Comparison of ENCODE assay signal across 15 mouse cellular contexts in genomic region chr7:135521755-135522512, GRCm38 (mm10). TPM values are rescaled to one million over a fixed set of nuclear protein-coding genes. Genes with fewer than 3 reads are reported as not detected.
DNase-seq lines count a peak whose midpoint lies in the region; ATAC-seq and TF ChIP-seq lines count a peak whose summit lies in the region.
"Had no signal": no experiment of that assay in that cellular context is flagged by ENCODE, and none has a peak within 500 bp of the region (broad histone marks: within the 10 kb centered on the region; RNA-seq: fewer than 3 reads in every experiment).

No protein-coding gene starts in this region.

- TF ChIP-seq CTCF in liver, adult 2 months (IDR thresholded peaks at IDR 0.05; ENCODE audit: low read depth, low read length), result no peak
- TF ChIP-seq CTCF in liver, postnatal 0 days (IDR thresholded peaks at IDR 0.05; ENCODE audit: low read depth), result no peak
- TF ChIP-seq CTCF in layer of hippocampus, adult 2 months (conservative IDR thresholded peaks at IDR 0.05), result no peak

- no peak overlapping the region for H3K27ac ChIP-seq in liver, adult 2 months (replicated peaks; ENCODE audit: insufficient read depth, low read depth, low read length)
- no peak overlapping the region for H3K27ac ChIP-seq in liver, embryonic 11.5 days (ENCODE audit: low read depth, low read length)
- H3K27ac ChIP-seq in intestine, embryonic 14.5 days (ENCODE audit: low read depth), result no peak overlapping the region
- peak overlapping the region; percentile 48 for H3K27ac ChIP-seq in kidney, embryonic 16.5 days (ENCODE audit: low read length)
- H3K27ac ChIP-seq in liver, postnatal 0 days (ENCODE audit: low read depth), result no peak overlapping the region
- H3K27ac ChIP-seq in layer of hippocampus, adult 2 months, result no peak overlapping the region
- H3K27ac ChIP-seq: hindbrain, embryonic 13.5 days; limb, embryonic 13.5 days had no signal

- no peak overlapping the region for H3K9ac ChIP-seq in liver, adult 2 months (ENCODE audit: low read depth, low read length)
- H3K9ac ChIP-seq in liver, embryonic 11.5 days (ENCODE audit: low read depth, low read length), result no peak overlapping the region
- H3K9ac ChIP-seq in intestine, embryonic 14.5 days (ENCODE audit: low read length), result no peak overlapping the region
- no peak overlapping the region for H3K9ac ChIP-seq in kidney, embryonic 16.5 days (replicated peaks; ENCODE audit: low read length)
- no peak overlapping the region for H3K9ac ChIP-seq in liver, postnatal 0 days (replicated peaks)
- H3K9ac ChIP-seq: heart, embryonic 12.5 days; hindbrain, embryonic 13.5 days; limb, embryonic 13.5 days had no signal

- H3K4me3 ChIP-seq in liver, adult 2 months (ENCODE audit: insufficient read depth, low read depth, low read length), result no peak overlapping the region
- no peak overlapping the region for H3K4me3 ChIP-seq in liver, embryonic 11.5 days (ENCODE audit: low read depth, low read length)
- H3K4me3 ChIP-seq in intestine, embryonic 14.5 days (ENCODE audit: low read depth, low read length), result no peak overlapping the region
- H3K4me3 ChIP-seq in kidney, embryonic 16.5 days (ENCODE audit: low read length), result no peak overlapping the region
- no peak overlapping the region for H3K4me3 ChIP-seq in liver, postnatal 0 days (ENCODE audit: low read depth, low read length)
- no peak overlapping the region for H3K4me3 ChIP-seq in layer of hippocampus, adult 2 months
- H3K4me3 ChIP-seq: heart, embryonic 12.5 days; hindbrain, embryonic 13.5 days; limb, embryonic 13.5 days had no signal

- WGBS in liver, adult 2 months, result 47% methylated on average over 15 of the region's 15 CpGs
- WGBS in liver, embryonic 11.5 days, result 67% methylated on average over 15 of the region's 15 CpGs
- 65% methylated on average over 15 of the region's 15 CpGs for WGBS in intestine, embryonic 14.5 days
- WGBS in kidney, embryonic 16.5 days, result 47% methylated on average over 15 of the region's 15 CpGs
- 46% methylated on average over 15 of the region's 15 CpGs for whole genome bisulfite sequencing in liver, postnatal 0 days (ENCODE audit: insufficient replicate concordance)

- no peak for TF ChIP-seq POLR2A in liver, adult 2 months (IDR thresholded peaks at IDR 0.05; ENCODE audit: extremely low read depth, insufficient read depth, low read length)

- H3K4me1 ChIP-seq in liver, adult 2 months (ENCODE audit: control insufficient read depth, insufficient read depth, low read length), result no peaks in the 10 kb centered on the region
- no peaks in the 10 kb centered on the region; the same call in 1 of the 2 replicates for H3K4me1 ChIP-seq in liver, embryonic 11.5 days (replicated peaks; ENCODE audit: control insufficient read depth, insufficient read depth, low read length)
- 0 out of 2 replicates have a peak, but pooled peaks cover 10% of the 10 kb centered on the region for H3K4me1 ChIP-seq in intestine, embryonic 14.5 days (replicated peaks; ENCODE audit: control insufficient read depth, insufficient read depth, low read length)
- H3K4me1 ChIP-seq in kidney, embryonic 16.5 days (ENCODE audit: insufficient read depth, low read length), result peaks cover 33% of the 10 kb centered on the region
- H3K4me1 ChIP-seq in liver, postnatal 0 days (ENCODE audit: insufficient read depth), result peaks cover 19% of the 10 kb centered on the region
- H3K4me1 ChIP-seq: heart, embryonic 12.5 days had no signal

- H3K4me2 ChIP-seq in liver, embryonic 11.5 days, result no peak overlapping the region
- no peak overlapping the region for H3K4me2 ChIP-seq in intestine, embryonic 14.5 days (ENCODE audit: low read length)
- 0 out of 2 replicates have a peak overlapping the region, but pooled peaks have one; percentile 4 for H3K4me2 ChIP-seq in kidney, embryonic 16.5 days (replicated peaks; ENCODE audit: low read depth, low read length)
- H3K4me2 ChIP-seq in liver, postnatal 0 days (ENCODE audit: low read depth, low read length), result no peak overlapping the region
- H3K4me2 ChIP-seq: heart, embryonic 12.5 days; hindbrain, embryonic 13.5 days; limb, embryonic 13.5 days had no signal

- H3K9me3 ChIP-seq in liver, embryonic 11.5 days (ENCODE audit: control insufficient read depth, low read length), result no peaks in the 10 kb centered on the region
- no peaks in the 10 kb centered on the region for H3K9me3 ChIP-seq in intestine, embryonic 14.5 days (ENCODE audit: control insufficient read depth, low read length)
- H3K9me3 ChIP-seq in kidney, embryonic 16.5 days (ENCODE audit: low read length), result no peaks in the 10 kb centered on the region
- H3K9me3 ChIP-seq in liver, postnatal 0 days (ENCODE audit: low read length), result no peaks in the 10 kb centered on the region
- H3K9me3 ChIP-seq: heart, embryonic 12.5 days; hindbrain, embryonic 13.5 days; limb, embryonic 13.5 days had no signal

- no peak; the same call in 1 of the 2 replicates for ATAC-seq in liver, embryonic 11.5 days (replicated peaks; ENCODE audit: low FRiP score)
- peak; percentile 53; the same call in 1 of the 2 replicates for ATAC-seq in intestine, embryonic 14.5 days (replicated peaks; ENCODE audit: low FRiP score, low TSS enrichment, low read depth)
- ATAC-seq in kidney, embryonic 16.5 days (ENCODE audit: low FRiP score, low TSS enrichment), result peak; percentile 90
- peak; percentile 85 for ATAC-seq in liver, postnatal 0 days

- no peaks in the 10 kb centered on the region for H3K79me2 ChIP-seq in liver, adult 2 months (ENCODE audit: control insufficient read depth, insufficient read depth, low read length)

- no peaks in the 10 kb centered on the region for H3K27me3 ChIP-seq in liver, adult 2 months (ENCODE audit: control insufficient read depth, insufficient read depth, low read length)
- no peaks in the 10 kb centered on the region for H3K27me3 ChIP-seq in liver, embryonic 11.5 days (replicated peaks; ENCODE audit: control insufficient read depth, insufficient read depth, low read length)
- no peaks in the 10 kb centered on the region for H3K27me3 ChIP-seq in intestine, embryonic 14.5 days (replicated peaks; ENCODE audit: control insufficient read depth, insufficient read depth, low read length)
- H3K27me3 ChIP-seq in kidney, embryonic 16.5 days (ENCODE audit: insufficient read depth, low read length), result no peaks in the 10 kb centered on the region
- no peaks in the 10 kb centered on the region for H3K27me3 ChIP-seq in liver, postnatal 0 days (ENCODE audit: insufficient read depth, low read length)
- H3K27me3 ChIP-seq: hindbrain, embryonic 13.5 days; limb, embryonic 13.5 days had no signal

- no peak for TF ChIP-seq EP300 in liver, postnatal 0 days (IDR thresholded peaks at IDR 0.05; ENCODE audit: low read depth)

- no peaks in the 10 kb centered on the region for H3K36me3 ChIP-seq in liver, adult 2 months (ENCODE audit: control insufficient read depth, insufficient read depth, low read length)
- H3K36me3 ChIP-seq in liver, embryonic 11.5 days (ENCODE audit: control insufficient read depth, insufficient read depth, low read length), result no peaks in the 10 kb centered on the region
- no peaks in the 10 kb centered on the region for H3K36me3 ChIP-seq in intestine, embryonic 14.5 days (ENCODE audit: control insufficient read depth, insufficient read depth, low read length)
- no peaks in the 10 kb centered on the region for H3K36me3 ChIP-seq in kidney, embryonic 16.5 days (ENCODE audit: insufficient read depth, low read length)
- no peaks in the 10 kb centered on the region for H3K36me3 ChIP-seq in liver, postnatal 0 days (replicated peaks; ENCODE audit: insufficient read depth, low read length)
- H3K36me3 ChIP-seq: heart, embryonic 12.5 days; hindbrain, embryonic 13.5 days; limb, embryonic 13.5 days had no signal

- DNase-seq in liver, adult 2 months (ENCODE audit: extremely low read depth, low read depth, low spot score), result peak; percentile 37
- no peak for DNase-seq in liver, embryonic 11.5 days (ENCODE audit: low spot score)
- no peak for DNase-seq in intestine, embryonic 14.5 days (ENCODE audit: low spot score)
- peak; percentile 37 for DNase-seq in liver, postnatal 0 days
- no peak for DNase-seq in cerebellum, postnatal 4 days (ENCODE audit: low spot score in 2 of 2)
- DNase-seq in cerebellum, adult 11-12 months, result no peak
- no peak for DNase-seq in layer of hippocampus, adult 2 months (ENCODE audit: low spot score in 2 of 2)
- DNase-seq: thymus, postnatal 4 days had no signal

RNA-seq across cellular contexts. Expression of gene Clrn3, which starts 6.5 kb away (rescaled TPM):
- not detected in 2 replicates for total RNA-seq in liver, adult 2 months (2014; rRNA removed)
- 0.02 TPM in 1 of 2 replicates, not detected in the other for polyA plus RNA-seq in liver, adult 2 months (2012; rRNA removed)
- polyA plus RNA-seq in liver, embryonic 11.5 days (2014; fragmentation: Nextera tagmentation; extraction: Ambion mirVana), result 0.04 TPM in 1 of 2 replicates, not detected in the other
- polyA plus RNA-seq in intestine, embryonic 14.5 days (2014; fragmentation: Nextera tagmentation; extraction: Ambion mirVana), result 16.8 and 18.9 TPM in 2 replicates
- polyA plus RNA-seq in kidney, embryonic 16.5 days (2015; fragmentation: Nextera tagmentation; extraction: Ambion mirVana), result 14.3 and 17.3 TPM in 2 replicates
- not detected in 2 replicates for polyA plus RNA-seq in liver, postnatal 0 days (2015; fragmentation: Nextera tagmentation; extraction: Ambion mirVana)
- total RNA-seq in layer of hippocampus, adult 2 months (2021), result not detected
- total RNA-seq: ES-E14; layer of hippocampus, postnatal 10 days had no signal
- polyA plus RNA-seq: embryonic facial prominence, embryonic 11.5 days; heart, embryonic 12.5 days; limb, embryonic 13.5 days had no signal

RNA-seq across cellular contexts. Expression of gene Ptpre, which starts 15.3 kb away (rescaled TPM):
- 1.1 and 2.1 TPM in 2 replicates for total RNA-seq in liver, adult 2 months (2014; rRNA removed)
- polyA plus RNA-seq in liver, adult 2 months (2012; rRNA removed), result 0.52 and 0.75 TPM in 2 replicates
- polyA plus RNA-seq in liver, embryonic 11.5 days (2014; fragmentation: Nextera tagmentation; extraction: Ambion mirVana), result 5.4 and 7.0 TPM in 2 replicates
- 1.9 and 2.3 TPM in 2 replicates for polyA plus RNA-seq in intestine, embryonic 14.5 days (2014; fragmentation: Nextera tagmentation; extraction: Ambion mirVana)
- 1.3 and 1.7 TPM in 2 replicates for polyA plus RNA-seq in kidney, embryonic 16.5 days (2015; fragmentation: Nextera tagmentation; extraction: Ambion mirVana)
- polyA plus RNA-seq in liver, postnatal 0 days (2015; fragmentation: Nextera tagmentation; extraction: Ambion mirVana), result 3.5 and 3.9 TPM in 2 replicates
- 10 to 100 TPM; 50.7 to 51.4 TPM for total RNA-seq in layer of hippocampus, adult 2 months (2021)

Comparison
In these comparisons a context has a peak if more than half of its experiments do, and no peak if none do; other contexts are left out.
1. DNase-seq: peak in liver, adult 2 months (single experiment) and liver, postnatal 0 days (single experiment); none in liver, embryonic 11.5 days (single experiment), intestine, embryonic 14.5 days (single experiment), cerebellum, postnatal 4 days (0 of 2), cerebellum, adult 11-12 months (single experiment) and layer of hippocampus, adult 2 months (0 of 2).
2. RNA of gene Clrn3, which starts 6.5 kb away (polyA plus RNA-seq): 16.8 to 18.9 TPM in intestine, embryonic 14.5 days and 14.3 to 17.3 TPM in kidney, embryonic 16.5 days; 0.04 TPM in liver, embryonic 11.5 days, 0.02 TPM in liver, adult 2 months and not detected in liver, postnatal 0 days; every median in the first group is over 10 times any median in the second.